Mouse (Mus musculus) Patski (cell line): Measurements from ENCODE around the gene Gmpr. TPM values are rescaled to one million over a fixed set of nuclear protein-coding genes. Genes with fewer than 3 reads are reported as not detected.

Source experiments
- ATAC-seq: fragments of 100-300 bp; one replicate; pipeline ENCODE4 v1.8.0; 2021
- CTCF ChIA-PET: fragments of 350-600 bp; sonication (Branson Sonifier 250); formaldehyde crosslinking; loops from one replicate; lab custom pipeline; 2022; ENCODE audit warnings: inconsistent platforms; lab: Charles Lee
- POLR2A ChIA-PET: fragments of 350-600 bp; sonication (Branson Sonifier 250); formaldehyde crosslinking; loops from one replicate; lab custom pipeline; 2022; ENCODE audit warnings: antibody characterized with exemption, inconsistent platforms; lab: Charles Lee
- DNase-seq: peaks from one replicate; pipeline ENCODE4 v3.0.0-alpha.2; 2011; ENCODE audit warnings: low read depth, low spot score
- H3K27me3 ChIP-seq: fragments of 371-371 bp; one replicate; pipeline ENCODE4 v1.5.1; 2021
- CTCF ChIP-seq: fragments of 100-300 bp; IDR thresholded peaks from one replicate; pipeline ENCODE4 v1.5.1; 2021
- in situ Hi-C: fragments of 300-500 bp; cut with MboI; formaldehyde crosslinking; loops from 3 replicates; pipeline ENCODE4 v1.11.1; 2018; ENCODE audit warnings: low pct_unique_long_range_greater_than_20kb, mixed read lengths
- polyA plus RNA-seq: library from polyadenylated mRNA; unstranded; gene quantifications from one replicate; pipeline ENCODE4 v1.2.3, GENCODE M21; 2021

The Gmpr gene
- polyA plus RNA-seq, 1 experiment from 2014 or later = 91.3 TPM

- in situ Hi-C loops = no loop called here
- CTCF ChIA-PET = no interaction called here
- peak; percentile 8 for ATAC-seq
- DNase-seq = no peak
- POLR2A ChIA-PET = no interaction called here
- TF ChIP-seq CTCF = no peak
- no peaks in the 10 kb centered on the region for H3K27me3 ChIP-seq
Observed at GRCm38 (mm10) chr13:45516501-45517393, 9.5 kb downstream of the Gmpr start.

- ChIA-PET CTCF (interaction anchor here (1.9 kb wide), 1 partner anchor 15 kb away, joined by 7 read pairs; no protein-coding TSS in a partner anchor), POLR2A (interaction anchor here (0.5 to 2.9 kb wide), 3 partner anchors 14 to 492 kb away, joined by 4 to 12 read pairs (median 4); partner anchors contain the start of gene Gmpr)
- DNase-seq (peak; percentile 70), ATAC-seq (no peak)
- no peak for TF ChIP-seq CTCF
- in situ Hi-C loops = no loop called here
- H3K27me3 ChIP-seq = no peaks in the 10 kb centered on the region
Observed at GRCm38 (mm10) chr13:45524305-45524704, 17.1 kb downstream of the Gmpr start.

GRCm38 (mm10) chr13:45524791-45525435 is 17.7 kb downstream of the Gmpr start:
- in situ Hi-C loops = no loop called here
- no peaks in the 10 kb centered on the region for H3K27me3 ChIP-seq
- no peak for DNase-seq
- no peak for TF ChIP-seq CTCF
- CTCF ChIA-PET = interaction anchor here (1.2 to 1.9 kb wide), 2 partner anchors 14 to 47 kb away, joined by 4 to 7 read pairs; no protein-coding TSS in a partner anchor
- no peak for ATAC-seq
- POLR2A ChIA-PET = interaction anchor here (1.3 to 2.9 kb wide), 2 partner anchors 14 to 17 kb away, joined by 4 to 12 read pairs; partner anchors contain the start of gene Gmpr

GRCm38 (mm10) chr13:45526230-45526629 is 19.0 kb downstream of the Gmpr start:
- no peaks in the 10 kb centered on the region for H3K27me3 ChIP-seq
- no peak for TF ChIP-seq CTCF
- in situ Hi-C loops = no loop called here
- POLR2A ChIA-PET = interaction anchor here (2.9 kb wide), 1 partner anchor 19 kb away, joined by 12 read pairs; the partner anchor contains the start of gene Gmpr
- ATAC-seq (peak; percentile 66), DNase-seq (peak; percentile 86)
- CTCF ChIA-PET = no interaction called here

- H3K27me3 ChIP-seq = no peaks in the 10 kb centered on the region
- ChIA-PET POLR2A (no interaction called here), CTCF (interaction anchor here (0.8 to 2.9 kb wide), 3 partner anchors 12 to 25 kb away, joined by 3 to 10 read pairs (median 4); no protein-coding TSS in a partner anchor)
- no peak for ATAC-seq
- DNase-seq = no peak
- in situ Hi-C loops = no loop called here
- TF ChIP-seq CTCF = no peak
Observed at GRCm38 (mm10) chr13:45527232-45527964, 20.2 kb downstream of the Gmpr start.

- no peak for ATAC-seq
- ChIA-PET CTCF (interaction anchor here (2.9 kb wide), 1 partner anchor 10 kb away, joined by 10 read pairs; no protein-coding TSS in a partner anchor), POLR2A (interaction anchor here (0.8 kb wide), 1 partner anchor 21 kb away, joined by 3 read pairs; no protein-coding TSS in a partner anchor)
- H3K27me3 ChIP-seq = no peaks in the 10 kb centered on the region
- in situ Hi-C loops = no loop called here
- TF ChIP-seq CTCF = no peak
- DNase-seq = no peak
Observed at GRCm38 (mm10) chr13:45528787-45529186, 21.5 kb downstream of the Gmpr start.

GRCm38 (mm10) chr13:45530754-45531153 is 23.5 kb downstream of the Gmpr start:
- ATAC-seq (peak; percentile 29), DNase-seq (no peak)
- in situ Hi-C loops = loop anchor here (10.0 kb wide), 1 partner anchor 444 kb away; no protein-coding TSS in a partner anchor
- TF ChIP-seq CTCF = no peak
- ChIA-PET CTCF (no interaction called here), POLR2A (no interaction called here)
- no peaks in the 10 kb centered on the region for H3K27me3 ChIP-seq

DNA sequence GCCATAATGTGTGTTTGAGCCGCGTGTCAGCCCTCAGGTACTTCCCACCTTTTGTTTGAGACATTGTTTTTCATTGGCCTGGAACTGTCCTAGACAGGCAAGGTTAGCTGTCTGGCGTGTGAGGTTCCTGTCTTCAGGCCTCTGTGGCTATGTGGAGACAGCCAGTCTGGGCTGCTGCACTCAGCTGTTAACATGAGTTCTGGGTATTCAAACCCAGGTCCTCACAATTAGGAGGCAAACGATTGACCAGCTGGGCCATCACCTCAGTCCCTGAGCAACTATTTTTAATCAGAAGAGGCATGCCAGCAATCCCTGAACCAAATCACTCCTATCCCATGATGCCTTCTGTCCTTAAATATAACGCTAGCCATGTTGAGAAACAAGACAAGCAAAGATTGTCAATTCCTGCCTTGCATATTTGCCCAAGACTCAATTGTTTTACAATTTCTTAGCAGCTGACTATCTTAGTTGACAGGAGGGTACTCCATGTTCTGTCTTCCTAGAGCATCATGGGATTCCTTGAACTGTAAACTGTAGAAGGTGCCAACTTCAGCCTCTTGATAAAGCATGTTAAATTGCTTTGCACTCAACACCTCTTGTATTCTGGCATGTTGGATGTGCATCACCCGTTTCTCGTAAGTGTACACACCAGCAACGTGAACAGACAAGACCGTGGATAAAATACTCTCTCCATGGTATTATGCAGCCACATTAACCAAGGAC is 28.6 kb downstream of the Gmpr start:
- DNase-seq = no peak
- no peaks in the 10 kb centered on the region for H3K27me3 ChIP-seq
- ChIA-PET POLR2A (interaction anchor here (0.8 kb wide), 1 partner anchor 21 kb away, joined by 3 read pairs; no protein-coding TSS in a partner anchor), CTCF (interaction anchor here (1.6 kb wide), 1 partner anchor 25 kb away, joined by 6 read pairs; no protein-coding TSS in a partner anchor)
- TF ChIP-seq CTCF = no peak
- in situ Hi-C loops = loop anchor here (10.0 kb wide), 1 partner anchor 439 kb away; no protein-coding TSS in a partner anchor
- ATAC-seq = no peak

GRCm38 (mm10) chr13:45537110-45537509 is 29.9 kb downstream of the Gmpr start:
- no peaks in the 10 kb centered on the region for H3K27me3 ChIP-seq
- in situ Hi-C loops = loop anchor here (10.0 kb wide), 1 partner anchor 438 kb away; no protein-coding TSS in a partner anchor
- no peak for ATAC-seq
- ChIA-PET CTCF (interaction anchor here (1.4 to 3.3 kb wide), 3 partner anchors 9 to 54 kb away, joined by 3 to 10 read pairs (median 6); no protein-coding TSS in a partner anchor), POLR2A (interaction anchor here (0.8 to 2.3 kb wide), 2 partner anchors 22 to 29 kb away, joined by 3 to 10 read pairs; partner anchors contain the start of gene Gmpr)
- TF ChIP-seq CTCF = no peak
- no peak for DNase-seq
